Mouse (Mus musculus) G1E (cell line): ENCODE measurements around the gene Rai1.

Experiments
- CTCF ChIP-seq: IDR thresholded peaks from 2 replicates; pipeline ENCODE4 v1.5.1; 2012; ENCODE audit warnings: low read depth, low read length, inconsistent platforms, mixed read lengths
- GATA1 ChIP-seq: IDR thresholded peaks from 2 replicates; pipeline ENCODE4 v1.6.1; 2012; ENCODE audit warnings: borderline replicate concordance, low read length, inconsistent platforms, mixed read lengths
- TAL1 ChIP-seq: conservative IDR thresholded peaks from 2 replicates; pipeline ENCODE4 v1.6.1; 2012; ENCODE audit warnings: low read depth, low read length, inconsistent platforms, mixed read lengths

DNA sequence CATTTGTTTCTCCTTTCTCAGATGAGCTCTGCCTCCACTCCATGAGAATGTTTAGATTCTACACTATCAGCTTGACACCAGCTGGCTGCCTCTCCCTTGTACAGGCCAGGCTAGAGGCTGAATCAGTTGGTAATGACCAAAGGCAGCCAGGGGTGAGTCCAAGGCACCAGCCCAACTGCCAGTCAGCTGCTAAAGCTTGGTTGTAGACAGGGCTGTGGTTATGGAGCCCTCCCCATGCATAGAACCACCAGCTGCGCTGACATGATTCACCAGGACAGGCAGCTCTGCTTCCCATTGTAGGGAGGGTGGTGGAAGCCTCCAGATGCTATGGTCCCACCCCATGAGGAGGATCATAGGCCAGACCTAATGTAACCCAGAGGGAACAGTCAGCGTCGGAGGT is 49.1 kb downstream of the Rai1 start:
- TF ChIP-seq CTCF, result no peak
- TF ChIP-seq GATA1, result no peak
- no peak for TF ChIP-seq TAL1
